Mouse (Mus musculus) heart, adult 2 months (tissue): ENCODE data around the gene Lgals3.
A peak's percentile ranks its signal among the peaks of the same experiment; 100 is the strongest.

Experiments
- CTCF ChIP-seq: fragments of 200-600 bp; IDR thresholded peaks from 2 replicates; pipeline ENCODE4 v1.8.1; 2022; ENCODE audit warnings: antibody characterized with exemption, mild to moderate bottlenecking, moderate library complexity
- EP300 ChIP-seq: fragments of 200-500 bp; IDR thresholded peaks from 2 replicates; pipeline ENCODE4 v1.6.1; 2011; ENCODE audit warnings: low read depth, low read length, control low read depth; ENCODE audit not compliant: insufficient read depth

DNA sequence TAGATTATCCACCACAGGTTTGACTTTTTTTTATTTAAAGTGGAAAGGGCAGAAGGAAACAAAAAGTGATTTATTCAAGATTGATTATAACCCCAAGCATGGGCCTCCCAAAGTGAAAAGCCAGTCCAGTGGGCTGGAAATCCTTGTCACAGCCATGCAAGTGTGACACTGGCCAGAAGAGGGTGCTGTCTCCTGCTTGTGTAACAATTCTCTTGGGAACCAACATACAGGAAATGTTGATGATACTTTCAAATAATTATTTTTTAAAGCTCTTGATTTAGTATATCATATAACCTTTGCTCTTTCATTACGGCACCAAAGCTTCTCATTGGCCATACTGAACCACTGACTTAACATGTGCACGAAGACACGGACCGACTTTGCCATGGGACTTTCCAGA is 32.7 kb upstream of the Lgals3 start:
- TF ChIP-seq CTCF (peak; percentile 88), EP300 (peak; percentile 45; the same call in 1 of the 2 replicates)
